Comparison of ENCODE assay signal across 13 mouse cellular contexts in the genomic region with DNA sequence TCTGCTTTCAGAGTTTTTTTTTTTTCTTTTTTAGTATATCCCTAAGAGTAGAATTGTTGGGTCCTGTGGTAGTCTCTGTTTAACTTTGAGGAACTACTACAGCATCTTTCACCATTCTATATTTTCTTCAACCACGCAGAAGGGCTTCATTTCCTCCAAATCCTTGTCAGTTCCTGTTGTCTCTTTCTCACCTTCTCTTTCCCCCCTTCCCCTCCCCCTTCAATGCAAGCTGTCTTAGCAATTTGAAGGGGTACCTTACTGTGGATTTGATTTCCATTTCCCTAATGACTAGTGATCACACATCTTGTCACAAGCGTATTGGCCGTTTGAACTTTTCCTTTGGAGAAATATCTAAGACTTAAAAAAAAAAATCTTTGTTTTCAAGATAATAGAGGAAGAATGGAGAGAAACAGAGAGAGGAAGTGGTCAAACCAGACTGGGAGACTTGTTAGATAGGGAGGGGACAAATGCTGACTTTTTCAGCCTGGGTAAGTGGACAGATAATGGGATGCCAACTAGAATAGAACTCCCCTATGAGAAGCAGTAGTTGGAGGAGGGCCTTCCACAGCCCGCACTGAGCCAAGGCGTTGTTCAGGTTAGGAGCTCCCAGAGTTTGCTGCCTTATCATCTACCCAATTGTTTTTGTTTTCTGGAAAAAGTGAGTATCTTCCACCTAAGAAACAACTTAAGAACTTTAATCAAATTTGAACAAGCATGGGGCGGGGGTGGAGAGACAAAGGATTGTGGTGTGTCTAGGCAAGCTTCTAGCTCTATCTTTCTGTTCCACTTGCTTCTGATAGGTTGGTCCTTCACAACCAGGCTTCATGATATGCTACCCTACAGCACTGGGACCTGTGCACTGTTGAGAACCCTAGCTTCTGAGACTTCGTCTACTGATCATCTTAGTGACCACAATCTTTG.
DNase-seq lines count a peak whose midpoint lies in the region; ATAC-seq and TF ChIP-seq lines count a peak whose summit lies in the region.
"Had no signal": no experiment of that assay in that cellular context is flagged by ENCODE, and none has a peak within 500 bp of the region (broad histone marks: within the 10 kb centered on the region; RNA-seq: fewer than 3 reads in every experiment).

No protein-coding gene starts in this region.

- peak; percentile 10 for DNase-seq in G1E (ENCODE audit: low spot score)
- DNase-seq in c-Kit-positive CD71-positive TER-119-negative erythroid progenitor cells, embryonic 14.5 days (ENCODE audit: low read depth) = peak; percentile 58
- no peak for DNase-seq in left cerebral cortex, adult 8-10 months (ENCODE audit: low spot score in 2 of 2)
- no peak for DNase-seq in right cerebral cortex, postnatal 14 days
- no peak for DNase-seq in kidney, postnatal 4 days
- DNase-seq: kidney, postnatal 25 days; lung, postnatal 10 days had no signal

- no peak overlapping the region; the same call in 1 of the 2 replicates for H3K4me3 ChIP-seq in G1E (ENCODE audit: low read depth, low read length)
- no peak overlapping the region for H3K4me3 ChIP-seq in liver, embryonic 12.5 days
- no peak overlapping the region for H3K4me3 ChIP-seq in intestine, postnatal 0 days (ENCODE audit: low read depth, low read length)
- H3K4me3 ChIP-seq: limb, embryonic 12.5 days had no signal

- no peak for TF ChIP-seq CTCF in G1E (IDR thresholded peaks at IDR 0.05; ENCODE audit: low read depth, low read length)
- TF ChIP-seq CTCF in intestine, postnatal 0 days (IDR thresholded peaks at IDR 0.05; ENCODE audit: low read depth) = no peak

- H3K9ac ChIP-seq in liver, embryonic 12.5 days = no peak overlapping the region
- H3K9ac ChIP-seq in intestine, postnatal 0 days (ENCODE audit: low read depth, low read length) = no peak overlapping the region
- H3K9ac ChIP-seq: limb, embryonic 12.5 days had no signal

- peaks cover 2% of the 10 kb centered on the region for H3K36me3 ChIP-seq in G1E (replicated peaks)
- no peaks in the 10 kb centered on the region for H3K36me3 ChIP-seq in liver, embryonic 12.5 days
- no peaks in the 10 kb centered on the region for H3K36me3 ChIP-seq in intestine, postnatal 0 days (ENCODE audit: control insufficient read depth, insufficient read depth)
- H3K36me3 ChIP-seq: limb, embryonic 12.5 days had no signal

- H3K27me3 ChIP-seq in G1E (ENCODE audit: insufficient read depth, low read length) = no peaks in the 10 kb centered on the region
- no peaks in the 10 kb centered on the region for H3K27me3 ChIP-seq in liver, embryonic 12.5 days (replicated peaks)
- H3K27me3 ChIP-seq in intestine, postnatal 0 days (replicated peaks; ENCODE audit: control insufficient read depth, insufficient read depth, low read length) = no peaks in the 10 kb centered on the region

- H3K4me1 ChIP-seq in G1E (ENCODE audit: insufficient read depth, low read depth, low read length) = peaks cover 26% of the 10 kb centered on the region
- H3K4me1 ChIP-seq in liver, embryonic 12.5 days = peaks cover 23% of the 10 kb centered on the region
- H3K4me1 ChIP-seq in intestine, postnatal 0 days (replicated peaks; ENCODE audit: control insufficient read depth, insufficient read depth, low read length) = no peaks in the 10 kb centered on the region
- H3K4me1 ChIP-seq: limb, embryonic 12.5 days had no signal

- WGBS in liver, embryonic 12.5 days (ENCODE audit: insufficient replicate concordance) = 25% methylated on average over 7 of the region's 7 CpGs
- WGBS in intestine, postnatal 0 days = 85% methylated on average over 7 of the region's 7 CpGs

- H3K4me2 ChIP-seq in liver, embryonic 12.5 days = peak overlapping the region; percentile 47
- H3K4me2 ChIP-seq in intestine, postnatal 0 days (replicated peaks; ENCODE audit: low read depth) = no peak overlapping the region
- H3K4me2 ChIP-seq: limb, embryonic 12.5 days had no signal

- peak overlapping the region; percentile 80 for H3K27ac ChIP-seq in liver, embryonic 12.5 days
- no peak overlapping the region for H3K27ac ChIP-seq in intestine, postnatal 0 days (ENCODE audit: low read depth, low read length)
- H3K27ac ChIP-seq: hindbrain, postnatal 0 days; limb, embryonic 12.5 days had no signal

- ATAC-seq in G1E (ENCODE audit: extremely low read depth, insufficient number of reproducible peaks, low FRiP score, poor library complexity, severe bottlenecking) = peak; percentile 61
- ATAC-seq in liver, embryonic 12.5 days = peak; percentile 95
- ATAC-seq in monocyte, adult 5-6 weeks (replicated peaks; ENCODE audit: insufficient number of reproducible peaks, low FRiP score, low TSS enrichment, poor library complexity, severe bottlenecking) = peak; percentile 77
- no peak for ATAC-seq in intestine, postnatal 0 days
- ATAC-seq: forebrain, embryonic 16.5 days; hindbrain, postnatal 0 days had no signal

- no peaks in the 10 kb centered on the region for H3K9me3 ChIP-seq in G1E (replicated peaks)
- no peaks in the 10 kb centered on the region for H3K9me3 ChIP-seq in liver, embryonic 12.5 days (replicated peaks)
- no peaks in the 10 kb centered on the region for H3K9me3 ChIP-seq in intestine, postnatal 0 days (ENCODE audit: control insufficient read depth)
- H3K9me3 ChIP-seq: limb, embryonic 12.5 days had no signal

Comparison
In these comparisons a context has a peak if more than half of its experiments do, and no peak if none do; other contexts are left out.
1. DNase-seq: peak in G1E (single experiment) and c-Kit-positive CD71-positive TER-119-negative erythroid progenitor cells, embryonic 14.5 days (single experiment); none in left cerebral cortex, adult 8-10 months (0 of 2), right cerebral cortex, postnatal 14 days (single experiment) and kidney, postnatal 4 days (0 of 2).